Mouse (Mus musculus): ENCODE results near the gene Mst1r. TPM values are rescaled to one million over a fixed set of nuclear protein-coding genes. Genes with fewer than 3 reads are reported as not detected.

Gene Mst1r
- polyA plus RNA-seq, 1 experiment from 2014 or later, result 3.9 TPM

GRCm38 (mm10) chr9:107906967-107907800 is 511 bp downstream of the Mst1r start:
- WGBS, result 42% methylated on average over 31 of the region's 31 CpGs
- DNase-seq (ENCODE audit: low spot score), result no peak
- H3K27ac ChIP-seq (ENCODE audit: low read depth), result peak overlapping the region; percentile 75

GRCm38 (mm10) chr9:107907801-107908120 is 1.1 kb downstream of the Mst1r start:
- no peak for ATAC-seq (replicated peaks; ENCODE audit: low FRiP score, low TSS enrichment, low read depth)
- peaks cover 43% of the 10 kb centered on the region for H3K4me1 ChIP-seq (replicated peaks; ENCODE audit: control insufficient read depth, insufficient read depth, low read length)
- H3K9me3 ChIP-seq (ENCODE audit: control insufficient read depth, low read length), result no peaks in the 10 kb centered on the region
- H3K36me3 ChIP-seq (ENCODE audit: control insufficient read depth, insufficient read depth, low read length), result peaks cover 3% of the 10 kb centered on the region; the same call in 1 of the 2 replicates
- H3K4me2 ChIP-seq (ENCODE audit: low read length), result peak overlapping the region; percentile 76
- 0 out of 2 replicates have a peak overlapping the region, but pooled peaks have one; percentile 30 for H3K27ac ChIP-seq (ENCODE audit: low read depth)
- DNase-seq (ENCODE audit: low spot score), result no peak
- 0 out of 2 replicates have a peak overlapping the region, but pooled peaks have one; percentile 18 for H3K9ac ChIP-seq (ENCODE audit: low read length)
- peak overlapping the region; percentile 47 for H3K4me3 ChIP-seq (ENCODE audit: low read depth, low read length)
- 62% methylated on average over 14 of the region's 14 CpGs for WGBS
- no peaks in the 10 kb centered on the region for H3K27me3 ChIP-seq (replicated peaks; ENCODE audit: control insufficient read depth, insufficient read depth, low read length)

More at GRCm38 (mm10) chr9:107906967-107907800, 511 bp downstream of the Mst1r start:
- Histone ChIP-seq H3K9me3 (ENCODE audit: control insufficient read depth, low read length) (no peaks in the 10 kb centered on the region), H3K27me3 (replicated peaks; ENCODE audit: control insufficient read depth, insufficient read depth, low read length) (no peaks in the 10 kb centered on the region), H3K4me3 (ENCODE audit: low read depth, low read length) (peak overlapping the region; percentile 47), H3K9ac (ENCODE audit: low read length) (peak overlapping the region; percentile 46; the same call in 1 of the 2 replicates), H3K4me1 (replicated peaks; ENCODE audit: control insufficient read depth, insufficient read depth, low read length) (peaks cover 43% of the 10 kb centered on the region), H3K4me2 (ENCODE audit: low read length) (peak overlapping the region; percentile 76), H3K36me3 (ENCODE audit: control insufficient read depth, insufficient read depth, low read length) (no peaks in the 10 kb centered on the region)
- ATAC-seq (replicated peaks; ENCODE audit: low FRiP score, low TSS enrichment, low read depth), result no peak; the same call in 1 of the 2 replicates

- Histone ChIP-seq H3K9ac (ENCODE audit: low read length) (no peak overlapping the region), H3K27me3 (replicated peaks; ENCODE audit: control insufficient read depth, insufficient read depth, low read length) (no peaks in the 10 kb centered on the region), H3K9me3 (ENCODE audit: control insufficient read depth, low read length) (no peaks in the 10 kb centered on the region), H3K27ac (ENCODE audit: low read depth) (peak overlapping the region; percentile 5; the same call in 1 of the 2 replicates), H3K4me1 (replicated peaks; ENCODE audit: control insufficient read depth, insufficient read depth, low read length) (peaks cover 43% of the 10 kb centered on the region), H3K4me3 (ENCODE audit: low read depth, low read length) (peak overlapping the region; percentile 47), H3K36me3 (ENCODE audit: control insufficient read depth, insufficient read depth, low read length) (peaks cover 5% of the 10 kb centered on the region; the same call in 1 of the 2 replicates), H3K4me2 (ENCODE audit: low read length) (peak overlapping the region; percentile 76)
- WGBS, result 26% methylated on average over 18 of the region's 18 CpGs
- ATAC-seq (replicated peaks; ENCODE audit: low FRiP score, low TSS enrichment, low read depth) (no peak), DNase-seq (ENCODE audit: low spot score) (no peak)
Measured at GRCm38 (mm10) chr9:107908410-107909158, 1.9 kb downstream of the Mst1r start.

DNA sequence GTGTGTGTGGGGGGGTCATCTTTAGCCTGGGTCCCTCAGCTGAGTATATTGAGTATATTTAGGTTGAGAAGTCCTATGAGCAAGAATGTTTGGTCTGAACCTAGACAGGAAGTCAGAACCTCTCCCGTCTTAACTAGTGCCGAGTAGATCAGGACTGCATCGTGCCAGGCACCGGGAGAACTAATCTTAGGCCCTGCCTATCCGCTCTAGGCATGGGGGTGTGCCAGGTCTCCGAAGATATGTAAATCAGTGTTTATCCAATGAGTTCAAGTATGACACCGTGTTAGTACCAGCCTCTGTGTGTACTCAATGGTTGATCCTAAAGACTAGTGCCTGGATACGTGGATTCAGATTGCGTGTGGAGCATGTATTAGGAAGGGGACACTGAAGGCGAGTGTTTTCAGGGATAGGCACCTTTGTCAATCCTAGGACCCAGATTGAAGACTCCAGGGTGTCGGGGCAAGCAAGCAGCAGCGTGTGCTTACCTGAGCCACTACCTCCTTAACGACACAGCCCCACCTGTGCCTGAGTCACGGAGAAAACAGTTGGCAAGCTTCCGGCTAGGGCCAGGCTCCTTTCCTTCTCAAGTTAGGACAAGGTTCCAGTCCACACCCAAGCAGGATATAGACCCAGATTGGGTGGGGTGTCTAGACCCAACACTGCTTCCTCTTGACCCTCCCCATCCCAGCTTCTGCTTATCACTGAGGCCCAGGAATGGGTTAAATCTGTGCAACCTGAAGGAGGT is 3.5 kb downstream of the Mst1r start:
- no peaks in the 10 kb centered on the region for H3K27me3 ChIP-seq (replicated peaks; ENCODE audit: control insufficient read depth, insufficient read depth, low read length)
- no peak overlapping the region for H3K4me3 ChIP-seq (ENCODE audit: low read depth, low read length)
- DNase-seq (ENCODE audit: low spot score), result no peak
- no peak for ATAC-seq (replicated peaks; ENCODE audit: low FRiP score, low TSS enrichment, low read depth)
- H3K27ac ChIP-seq (ENCODE audit: low read depth), result peak overlapping the region; percentile 43; the same call in 1 of the 2 replicates
- WGBS, result 73% methylated on average over 15 of the region's 15 CpGs
- peaks cover 5% of the 10 kb centered on the region; the same call in 1 of the 2 replicates for H3K36me3 ChIP-seq (ENCODE audit: control insufficient read depth, insufficient read depth, low read length)
- peak overlapping the region; percentile 76 for H3K4me2 ChIP-seq (ENCODE audit: low read length)
- peaks cover 39% of the 10 kb centered on the region for H3K4me1 ChIP-seq (replicated peaks; ENCODE audit: control insufficient read depth, insufficient read depth, low read length)
- H3K9ac ChIP-seq (ENCODE audit: low read length), result no peak overlapping the region
- no peaks in the 10 kb centered on the region for H3K9me3 ChIP-seq (ENCODE audit: control insufficient read depth, low read length)

DNA sequence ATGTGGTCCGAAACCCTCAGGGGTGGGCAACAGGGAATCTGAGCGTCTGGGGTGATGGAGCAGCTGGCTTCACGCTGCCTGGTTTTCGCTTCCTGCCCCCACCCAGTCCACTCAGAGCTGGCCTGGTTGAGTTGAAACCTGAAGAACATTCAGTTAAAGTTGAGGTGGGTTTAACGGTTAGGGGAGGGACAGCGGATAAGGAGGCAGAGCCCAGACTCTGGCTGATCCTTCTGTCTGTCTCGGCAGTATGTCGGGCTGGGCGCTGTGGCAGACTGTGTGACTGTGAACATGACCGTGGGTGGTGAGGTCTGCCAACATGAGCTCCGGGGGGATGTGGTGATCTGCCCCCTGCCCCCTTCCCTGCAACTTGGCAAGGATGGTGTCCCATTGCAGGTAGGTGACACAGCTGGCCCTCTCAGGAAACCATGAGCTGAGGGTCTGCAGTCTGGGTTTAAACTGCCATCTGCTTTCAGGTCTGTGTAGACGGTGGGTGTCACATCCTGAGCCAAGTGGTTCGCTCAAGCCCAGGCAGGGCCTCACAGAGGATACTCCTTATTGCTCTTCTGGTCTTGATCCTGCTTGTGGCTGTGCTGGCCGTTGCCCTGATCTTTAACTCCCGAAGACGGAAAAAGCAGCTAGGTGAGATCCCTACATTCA is 8.2 kb downstream of the Mst1r start:
- H3K9ac ChIP-seq (ENCODE audit: low read length), result no peak overlapping the region
- no peak for DNase-seq (ENCODE audit: low spot score)
- H3K9me3 ChIP-seq (ENCODE audit: control insufficient read depth, low read length), result no peaks in the 10 kb centered on the region
- ATAC-seq (replicated peaks; ENCODE audit: low FRiP score, low TSS enrichment, low read depth), result no peak
- H3K27me3 ChIP-seq (replicated peaks; ENCODE audit: control insufficient read depth, insufficient read depth, low read length), result no peaks in the 10 kb centered on the region
- peaks cover 14% of the 10 kb centered on the region for H3K4me1 ChIP-seq (replicated peaks; ENCODE audit: control insufficient read depth, insufficient read depth, low read length)
- no peak overlapping the region for H3K4me2 ChIP-seq (ENCODE audit: low read length)
- no peak overlapping the region for H3K27ac ChIP-seq (ENCODE audit: low read depth)
- WGBS, result 80% methylated on average over 16 of the region's 16 CpGs
- H3K4me3 ChIP-seq (ENCODE audit: low read depth, low read length), result no peak overlapping the region
- H3K36me3 ChIP-seq (ENCODE audit: control insufficient read depth, insufficient read depth, low read length), result peaks cover 8% of the 10 kb centered on the region; the same call in 1 of the 2 replicates

DNA sequence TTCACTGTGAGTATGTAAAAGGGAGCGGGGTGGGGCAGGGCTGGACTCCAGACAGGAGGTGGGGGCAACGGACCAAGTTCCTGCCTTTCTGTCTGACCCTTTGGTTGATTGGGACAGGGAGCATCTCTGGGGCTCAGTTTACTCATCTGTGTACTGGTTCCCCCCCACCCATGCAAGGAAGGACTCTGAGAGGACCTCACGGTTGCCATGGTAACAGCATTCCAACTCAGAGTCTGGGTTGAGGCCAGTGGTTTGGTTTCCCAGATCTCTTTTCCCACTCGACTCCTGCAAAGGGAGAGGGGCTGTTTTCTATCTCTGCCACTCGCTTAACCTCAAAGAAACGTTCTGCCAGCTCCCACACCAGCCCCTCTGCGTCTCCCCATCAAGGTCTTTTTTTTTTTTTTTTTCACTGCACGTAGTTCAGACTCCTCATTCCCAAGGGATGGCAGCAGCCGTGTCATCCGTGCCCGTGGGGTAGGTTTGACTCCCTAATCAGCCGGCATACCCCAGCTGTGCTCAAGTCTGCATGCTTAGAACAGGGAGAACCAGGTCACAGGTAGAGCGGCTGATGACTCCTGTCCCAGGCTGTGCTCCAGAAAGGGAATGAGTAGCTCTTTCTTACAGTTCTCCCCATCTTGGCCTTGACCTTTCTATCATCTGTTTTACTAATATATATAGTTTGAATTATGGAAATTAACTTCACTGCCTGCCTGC is 11.4 kb downstream of the Mst1r start:
- no peak overlapping the region for H3K4me2 ChIP-seq (ENCODE audit: low read length)
- 30% methylated on average over 13 of the region's 13 CpGs for WGBS
- no peak for DNase-seq (ENCODE audit: low spot score)
- H3K4me3 ChIP-seq (ENCODE audit: low read depth, low read length), result no peak overlapping the region
- 0 out of 2 replicates have a peak, but pooled peaks cover 3% of the 10 kb centered on the region for H3K36me3 ChIP-seq (ENCODE audit: control insufficient read depth, insufficient read depth, low read length)
- H3K9ac ChIP-seq (ENCODE audit: low read length), result no peak overlapping the region
- peaks cover 8% of the 10 kb centered on the region; the same call in 1 of the 2 replicates for H3K4me1 ChIP-seq (replicated peaks; ENCODE audit: control insufficient read depth, insufficient read depth, low read length)
- no peaks in the 10 kb centered on the region for H3K9me3 ChIP-seq (ENCODE audit: control insufficient read depth, low read length)
- ATAC-seq (replicated peaks; ENCODE audit: low FRiP score, low TSS enrichment, low read depth), result peak; percentile 45
- H3K27ac ChIP-seq (ENCODE audit: low read depth), result no peak overlapping the region; the same call in 1 of the 2 replicates
- no peaks in the 10 kb centered on the region for H3K27me3 ChIP-seq (replicated peaks; ENCODE audit: control insufficient read depth, insufficient read depth, low read length)

DNA sequence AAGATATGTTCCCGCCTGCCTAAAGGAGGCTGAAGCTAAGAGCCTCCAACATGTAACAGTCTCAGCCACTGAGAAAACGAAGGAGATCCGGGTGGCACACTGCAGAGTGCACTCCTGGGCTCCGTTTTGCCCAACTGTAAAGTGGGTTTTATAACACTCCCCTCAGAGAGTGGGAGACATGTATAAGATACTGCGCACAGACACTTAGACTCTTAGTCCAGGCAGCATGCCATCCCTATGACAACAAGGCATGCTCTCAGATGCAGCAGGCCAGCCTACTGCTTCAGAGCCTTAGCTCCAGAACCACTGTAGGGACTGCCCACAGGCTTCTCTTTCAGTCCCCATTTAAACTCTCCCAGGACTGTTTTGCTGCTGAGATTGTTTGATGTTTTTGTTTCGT is 12.2 kb downstream of the Mst1r start:
- Histone ChIP-seq H3K9ac (ENCODE audit: low read length) (no peak overlapping the region), H3K4me1 (replicated peaks; ENCODE audit: control insufficient read depth, insufficient read depth, low read length) (peaks cover 8% of the 10 kb centered on the region; the same call in 1 of the 2 replicates), H3K27ac (ENCODE audit: low read depth) (no peak overlapping the region), H3K36me3 (ENCODE audit: control insufficient read depth, insufficient read depth, low read length) (0 out of 2 replicates have a peak, but pooled peaks cover 3% of the 10 kb centered on the region), H3K4me2 (ENCODE audit: low read length) (no peak overlapping the region), H3K27me3 (replicated peaks; ENCODE audit: control insufficient read depth, insufficient read depth, low read length) (no peaks in the 10 kb centered on the region), H3K4me3 (ENCODE audit: low read depth, low read length) (no peak overlapping the region), H3K9me3 (ENCODE audit: control insufficient read depth, low read length) (no peaks in the 10 kb centered on the region)
- WGBS, result 80% methylated on average over 6 of the region's 6 CpGs
- no peak for DNase-seq (ENCODE audit: low spot score)
- ATAC-seq (replicated peaks; ENCODE audit: low FRiP score, low TSS enrichment, low read depth), result no peak

Data from intestine, embryonic 14.5 days (tissue).